Mouse (Mus musculus): Measurements from ENCODE around the gene Rtl5. TPM values are rescaled to one million over a fixed set of nuclear protein-coding genes. Genes with fewer than 3 reads are reported as not detected.

The Rtl5 gene
- polyA plus RNA-seq, 1 experiment from 2014 or later, result 2.0 TPM

GRCm38 (mm10) chrX:102081076-102081475, 10.0 kb upstream of the Rtl5 start:
- H3K36me3 ChIP-seq, result no peaks in the 10 kb centered on the region

DNA sequence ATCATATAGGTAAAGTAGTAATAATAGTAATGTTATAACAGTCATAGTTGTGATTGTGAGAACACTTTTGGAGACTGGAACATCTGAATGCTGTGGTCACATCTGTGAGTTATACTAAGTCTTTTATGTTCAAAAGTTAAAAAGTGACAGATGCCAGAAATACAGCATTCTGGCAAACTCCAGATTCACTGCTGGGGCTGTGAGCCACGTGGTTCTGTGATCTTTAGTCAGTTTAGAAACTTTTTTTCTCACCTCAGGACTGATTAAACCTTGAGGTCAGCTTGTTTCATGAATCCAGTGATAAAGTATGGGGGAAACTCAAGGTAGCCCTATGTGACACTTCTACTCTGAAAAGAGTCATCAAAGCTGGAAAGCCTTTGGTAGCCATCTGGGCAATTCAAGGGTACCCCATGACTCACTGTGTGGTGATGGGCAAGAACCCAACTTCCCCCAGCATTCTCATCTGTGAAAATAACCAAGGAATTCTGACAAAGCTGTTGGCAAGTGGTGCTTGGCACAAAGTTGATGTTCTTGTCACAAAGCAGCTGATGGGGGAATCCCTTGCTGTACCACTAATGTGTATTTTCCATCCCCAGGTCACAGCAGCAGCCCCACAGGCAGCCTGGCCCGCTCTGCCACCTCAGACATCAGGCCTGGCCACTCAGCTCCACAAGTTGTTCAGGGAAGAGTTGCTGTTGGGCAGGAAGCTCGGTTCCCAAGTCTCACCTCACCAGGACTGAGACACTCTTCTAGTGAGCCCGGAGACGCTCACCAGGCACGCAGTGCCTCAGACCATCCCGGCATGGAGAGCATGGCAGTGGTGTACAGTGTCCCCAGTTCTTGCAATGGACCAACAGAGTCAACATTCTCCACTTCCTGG, 6.0 kb upstream of the Rtl5 start:
- no peaks in the 10 kb centered on the region for H3K4me1 ChIP-seq
- no peaks in the 10 kb centered on the region for H3K36me3 ChIP-seq
- H3K4me2 ChIP-seq, result no peak overlapping the region
- H3K9me3 ChIP-seq, result no peaks in the 10 kb centered on the region
- no peak overlapping the region for H3K4me3 ChIP-seq
- H3K27ac ChIP-seq, result no peak overlapping the region
- WGBS, result 76% methylated on average over 7 of the region's 7 CpGs
- no peak for ATAC-seq (ENCODE audit: borderline replicate concordance, extremely low read depth, low FRiP score, low TSS enrichment)
- no peaks in the 10 kb centered on the region for H3K27me3 ChIP-seq
- H3K9ac ChIP-seq, result no peak overlapping the region

More at GRCm38 (mm10) chrX:102081076-102081475, 10.0 kb upstream of the Rtl5 start:
- no peaks in the 10 kb centered on the region for H3K4me1 ChIP-seq
- H3K27ac ChIP-seq, result no peak overlapping the region
- H3K4me2 ChIP-seq, result no peak overlapping the region
- no peak overlapping the region for H3K9ac ChIP-seq
- no peaks in the 10 kb centered on the region for H3K9me3 ChIP-seq
- 60% methylated on average over 10 of the region's 10 CpGs for WGBS
- no peak for ATAC-seq (ENCODE audit: borderline replicate concordance, extremely low read depth, low FRiP score, low TSS enrichment)
- no peaks in the 10 kb centered on the region for H3K27me3 ChIP-seq
- H3K4me3 ChIP-seq, result no peak overlapping the region

- H3K9me3 ChIP-seq, result no peaks in the 10 kb centered on the region
- no peak overlapping the region for H3K9ac ChIP-seq
- H3K4me1 ChIP-seq, result no peaks in the 10 kb centered on the region
- no peak overlapping the region for H3K4me2 ChIP-seq
- no peak overlapping the region for H3K27ac ChIP-seq
- WGBS, result 79% methylated on average over 4 of the region's 4 CpGs
- no peak overlapping the region for H3K4me3 ChIP-seq
- ATAC-seq (ENCODE audit: borderline replicate concordance, extremely low read depth, low FRiP score, low TSS enrichment), result no peak
- no peaks in the 10 kb centered on the region for H3K36me3 ChIP-seq
- H3K27me3 ChIP-seq, result no peaks in the 10 kb centered on the region
Observed at GRCm38 (mm10) chrX:102075158-102075557, 4.1 kb upstream of the Rtl5 start.

DNA sequence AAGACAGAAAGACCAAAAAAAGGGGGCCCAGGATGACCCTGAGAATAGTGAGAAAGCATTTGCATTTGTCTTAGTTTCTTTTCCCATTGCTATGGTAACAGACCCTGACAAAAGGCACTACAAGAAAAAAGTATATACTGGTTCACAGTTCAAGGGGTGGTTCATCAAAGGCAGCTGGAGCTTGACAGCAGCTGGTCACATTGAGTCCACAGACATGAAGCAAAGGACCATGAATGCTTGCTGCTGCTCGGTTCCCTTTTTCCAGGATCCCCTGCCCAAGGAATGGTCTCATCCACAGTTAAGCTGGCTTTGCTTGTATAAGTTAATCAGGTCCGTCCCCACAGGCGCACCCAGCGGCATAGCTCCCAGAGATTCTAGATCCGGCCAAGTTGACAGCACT, 3.3 kb upstream of the Rtl5 start:
- 79% methylated on average over 5 of the region's 5 CpGs for WGBS
- no peak overlapping the region for H3K9ac ChIP-seq
- no peak for ATAC-seq (ENCODE audit: borderline replicate concordance, extremely low read depth, low FRiP score, low TSS enrichment)
- H3K27ac ChIP-seq, result no peak overlapping the region
- no peaks in the 10 kb centered on the region for H3K27me3 ChIP-seq
- H3K4me3 ChIP-seq, result no peak overlapping the region
- H3K36me3 ChIP-seq, result no peaks in the 10 kb centered on the region
- peaks cover 5% of the 10 kb centered on the region; the same call in 1 of the 2 replicates for H3K4me1 ChIP-seq
- no peaks in the 10 kb centered on the region for H3K9me3 ChIP-seq
- H3K4me2 ChIP-seq, result no peak overlapping the region

GRCm38 (mm10) chrX:102073605-102074325, 2.7 kb upstream of the Rtl5 start:
- Histone ChIP-seq H3K4me3 (no peak overlapping the region), H3K4me2 (no peak overlapping the region), H3K4me1 (peaks cover 5% of the 10 kb centered on the region; the same call in 1 of the 2 replicates), H3K27ac (no peak overlapping the region), H3K9me3 (no peaks in the 10 kb centered on the region), H3K27me3 (no peaks in the 10 kb centered on the region), H3K9ac (no peak overlapping the region), H3K36me3 (no peaks in the 10 kb centered on the region)
- WGBS, result 78% methylated on average over 14 of the region's 14 CpGs
- ATAC-seq (ENCODE audit: borderline replicate concordance, extremely low read depth, low FRiP score, low TSS enrichment), result no peak

- Histone ChIP-seq H3K9me3 (no peaks in the 10 kb centered on the region), H3K9ac (no peak overlapping the region; the same call in 1 of the 2 replicates), H3K27me3 (no peaks in the 10 kb centered on the region), H3K27ac (no peak overlapping the region), H3K4me2 (peak overlapping the region; percentile 79), H3K4me3 (peak overlapping the region; percentile 52), H3K36me3 (no peaks in the 10 kb centered on the region), H3K4me1 (peaks cover 5% of the 10 kb centered on the region; the same call in 1 of the 2 replicates)
- WGBS, result 33% methylated on average over 1 of the region's 2 CpGs
- no peak; the same call in 1 of the 2 replicates for ATAC-seq (ENCODE audit: borderline replicate concordance, extremely low read depth, low FRiP score, low TSS enrichment)
Observed at GRCm38 (mm10) chrX:102071517-102071916, 413 bp upstream of the Rtl5 start.

DNA sequence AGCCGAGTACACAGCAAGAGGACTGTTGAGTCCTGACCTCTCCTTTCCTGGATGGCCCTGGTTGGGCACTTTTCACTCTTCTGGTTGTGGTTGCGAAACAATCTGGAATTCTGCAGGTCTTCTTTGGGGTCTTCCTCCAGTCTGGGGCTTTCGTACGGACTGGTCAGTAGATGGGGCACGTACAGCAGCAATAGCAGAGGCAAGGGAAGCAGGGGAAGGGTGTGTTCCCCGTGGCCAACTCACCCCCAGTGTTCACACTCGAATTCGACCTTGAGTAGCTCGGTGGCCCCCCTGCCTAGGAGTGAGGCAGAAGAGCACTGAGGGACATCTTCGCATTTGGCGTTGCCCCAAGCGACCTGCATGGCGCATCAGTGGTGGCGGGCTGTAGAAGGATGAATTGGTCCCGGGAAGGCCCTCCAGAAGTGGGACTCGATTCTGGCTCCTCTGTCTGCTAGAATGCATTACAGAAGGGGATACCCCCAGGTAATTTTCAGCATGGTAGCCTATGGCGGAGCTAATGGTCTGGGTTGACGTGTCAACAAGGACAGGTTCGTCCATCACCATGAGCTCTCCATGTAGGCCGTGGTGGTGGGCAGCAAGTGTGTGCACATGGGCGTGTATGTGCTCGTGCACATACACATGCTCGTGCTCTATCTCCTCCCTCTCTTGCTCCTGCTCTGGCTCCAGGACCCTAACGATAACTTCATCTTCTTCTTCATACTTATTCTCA, 2.1 kb downstream of the Rtl5 start:
- Histone ChIP-seq H3K9ac (no peak overlapping the region), H3K36me3 (no peaks in the 10 kb centered on the region), H3K4me1 (peaks cover 5% of the 10 kb centered on the region; the same call in 1 of the 2 replicates), H3K9me3 (no peaks in the 10 kb centered on the region), H3K27me3 (no peaks in the 10 kb centered on the region), H3K27ac (no peak overlapping the region), H3K4me2 (no peak overlapping the region), H3K4me3 (no peak overlapping the region)
- ATAC-seq (ENCODE audit: borderline replicate concordance, extremely low read depth, low FRiP score, low TSS enrichment), result no peak
- 90% methylated on average over 24 of the region's 24 CpGs for WGBS

DNA sequence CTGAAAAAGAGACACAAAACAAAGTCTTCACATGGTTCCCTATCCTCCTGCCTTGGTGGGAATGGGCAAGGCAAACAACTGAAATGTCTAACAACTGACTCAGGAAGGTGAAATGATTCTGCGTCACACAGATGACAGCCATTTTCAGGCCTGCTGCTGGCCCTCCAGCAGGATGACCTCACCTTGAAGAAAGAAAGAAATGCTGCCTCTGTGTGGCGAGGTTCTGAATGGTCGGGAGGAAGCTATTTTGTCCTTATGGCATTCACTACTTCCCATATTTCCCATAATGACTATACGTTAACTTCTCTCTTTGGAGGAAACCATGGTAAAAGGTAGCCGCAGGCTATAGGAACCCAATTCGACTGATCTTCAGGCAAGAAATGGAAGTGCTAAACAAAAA, 4.0 kb downstream of the Rtl5 start:
- no peaks in the 10 kb centered on the region for H3K27me3 ChIP-seq
- no peaks in the 10 kb centered on the region for H3K9me3 ChIP-seq
- no peak overlapping the region for H3K9ac ChIP-seq
- 73% methylated on average over 6 of the region's 6 CpGs for WGBS
- H3K4me2 ChIP-seq, result no peak overlapping the region
- H3K4me1 ChIP-seq, result peaks cover 5% of the 10 kb centered on the region; the same call in 1 of the 2 replicates
- no peaks in the 10 kb centered on the region for H3K36me3 ChIP-seq
- no peak for ATAC-seq (ENCODE audit: borderline replicate concordance, extremely low read depth, low FRiP score, low TSS enrichment)
- no peak overlapping the region for H3K4me3 ChIP-seq
- H3K27ac ChIP-seq, result no peak overlapping the region

- Histone ChIP-seq H3K9me3 (no peaks in the 10 kb centered on the region), H3K36me3 (no peaks in the 10 kb centered on the region), H3K27me3 (no peaks in the 10 kb centered on the region), H3K4me1 (peaks cover 5% of the 10 kb centered on the region; the same call in 1 of the 2 replicates), H3K27ac (no peak overlapping the region), H3K9ac (no peak overlapping the region), H3K4me2 (no peak overlapping the region), H3K4me3 (no peak overlapping the region)
- no peak for ATAC-seq (ENCODE audit: borderline replicate concordance, extremely low read depth, low FRiP score, low TSS enrichment)
- 16% methylated on average over 9 of the region's 9 CpGs for WGBS
Observed at GRCm38 (mm10) chrX:102066134-102066533, 5.0 kb downstream of the Rtl5 start.

- no peak for ATAC-seq (ENCODE audit: borderline replicate concordance, extremely low read depth, low FRiP score, low TSS enrichment)
- peaks cover 10% of the 10 kb centered on the region for H3K4me1 ChIP-seq
- H3K4me2 ChIP-seq, result no peak overlapping the region
- H3K27me3 ChIP-seq, result no peaks in the 10 kb centered on the region
- H3K9me3 ChIP-seq, result no peaks in the 10 kb centered on the region
- no peak overlapping the region for H3K4me3 ChIP-seq
- no peak overlapping the region for H3K27ac ChIP-seq
- WGBS, result 59% methylated on average over 4 of the region's 4 CpGs
- no peak overlapping the region for H3K9ac ChIP-seq
- H3K36me3 ChIP-seq, result no peaks in the 10 kb centered on the region
Observed at GRCm38 (mm10) chrX:102065213-102065775, 5.8 kb downstream of the Rtl5 start.

- no peak for ATAC-seq (ENCODE audit: borderline replicate concordance, extremely low read depth, low FRiP score, low TSS enrichment)
- Histone ChIP-seq H3K9me3 (no peaks in the 10 kb centered on the region), H3K4me2 (no peak overlapping the region), H3K36me3 (no peaks in the 10 kb centered on the region), H3K4me3 (no peak overlapping the region), H3K9ac (no peak overlapping the region), H3K27me3 (no peaks in the 10 kb centered on the region), H3K27ac (no peak overlapping the region), H3K4me1 (peaks cover 10% of the 10 kb centered on the region)
- WGBS, result 52% methylated on average over 3 of the region's 3 CpGs
Observed at GRCm38 (mm10) chrX:102064062-102064461, 7.0 kb downstream of the Rtl5 start.
